Mouse (Mus musculus): ENCODE results near the gene Cyp2s1.

- TF ChIP-seq ELF1 (IDR thresholded peaks at IDR 0.05; ENCODE audit: low read depth, low read length): no peak
- no peak for TF ChIP-seq EP300 (IDR thresholded peaks at IDR 0.05; ENCODE audit: low read length)
- no peak for TF ChIP-seq POLR2A (IDR thresholded peaks at IDR 0.05; ENCODE audit: low read depth, low read length)
- no peak for TF ChIP-seq BHLHE40 (IDR thresholded peaks at IDR 0.05; ENCODE audit: low read depth, low read length)
- TF ChIP-seq CTCF (conservative IDR thresholded peaks at IDR 0.05 in 1 of 2, IDR thresholded peaks at IDR 0.05 in 1 of 2; ENCODE audit: low read depth in 2 of 2, low read length in 2 of 2): no peak
- no peak for TF ChIP-seq UBTF (IDR thresholded peaks at IDR 0.05; ENCODE audit: low read depth, low read length)
- TF ChIP-seq MAFK (IDR thresholded peaks at IDR 0.05; ENCODE audit: insufficient replicate concordance, low read length): no peak
- TF ChIP-seq MAX (IDR thresholded peaks at IDR 0.05; ENCODE audit: low read length): no peak
- TF ChIP-seq E2F4 (IDR thresholded peaks at IDR 0.05; ENCODE audit: insufficient replicate concordance, low read depth, low read length): no peak
- no peak for TF ChIP-seq USF2 (conservative IDR thresholded peaks at IDR 0.05; ENCODE audit: low read depth, low read length)
- no peak for TF ChIP-seq SIN3A (IDR thresholded peaks at IDR 0.05; ENCODE audit: low read length)
- no peak for TF ChIP-seq USF1 (IDR thresholded peaks at IDR 0.05; ENCODE audit: low read depth, low read length)
- no peak for TF ChIP-seq POLR2AphosphoS2 (IDR thresholded peaks at IDR 0.05; ENCODE audit: low read depth, low read length)
- no peak for TF ChIP-seq MXI1 (IDR thresholded peaks at IDR 0.05; ENCODE audit: low read depth, low read length)
Observed at GRCm38 (mm10) chr7:25831557-25832530, 15.1 kb upstream of the Cyp2s1 start.
